Mouse (Mus musculus): ENCODE measurements at regions not wholly inside any gene's neighbourhood (a gene's known extent, or its start where the extent isn't known, plus 50 kb on each side); places are given as distances from the start of the nearest gene placed in this dataset.

GRCm38 (mm10) chr9:41803680-41804460 is 320.2 kb downstream of the Sorl1 start:
- TF ChIP-seq CTCF (IDR thresholded peaks at IDR 0.05; ENCODE audit: control insufficient read depth, insufficient read depth, low read length) (no peak), POLR2A (IDR thresholded peaks at IDR 0.05; ENCODE audit: borderline replicate concordance, control insufficient read depth, low read depth, low read length) (no peak)
